Mouse (Mus musculus) layer of hippocampus, adult 9-10 months (tissue): ENCODE data around the gene Fkbp2.

Experiments used
- DNase-seq: peaks from one replicate; pipeline ENCODE4 v3.0.0; 2022; ENCODE audit warnings: low spot score

Fkbp2 gene

GRCm38 (mm10) chr19:6980381-6981093, at the start of gene Fkbp2:
Gene Fkbp2 (minus strand): TSS chr19:6980501.
- peak; percentile 98 for DNase-seq

GRCm38 (mm10) chr19:7029531-7029930, 49.2 kb upstream of the Fkbp2 start:
- no peak for DNase-seq

DNA sequence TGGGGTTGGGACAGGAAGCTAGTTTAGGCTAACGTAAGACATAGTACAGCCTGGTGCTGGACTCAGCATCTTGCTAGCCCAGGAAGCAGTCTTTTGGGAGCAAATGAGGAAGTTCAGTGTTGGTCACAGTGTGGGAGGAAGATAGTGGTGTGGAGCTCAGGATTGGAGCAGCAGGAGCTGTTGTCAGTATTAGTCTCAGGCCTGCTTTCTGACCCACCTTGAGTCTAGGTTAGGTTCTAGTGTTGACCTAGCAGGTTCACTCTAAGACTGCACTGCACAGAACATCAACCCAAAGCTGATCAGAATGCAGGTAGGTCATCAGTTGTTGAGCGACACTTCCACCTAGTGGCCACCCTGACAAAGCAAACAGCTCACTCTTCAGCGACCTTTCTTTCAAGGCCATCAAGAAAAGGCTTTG, 39.9 kb upstream of the Fkbp2 start:
- no peak for DNase-seq

DNA sequence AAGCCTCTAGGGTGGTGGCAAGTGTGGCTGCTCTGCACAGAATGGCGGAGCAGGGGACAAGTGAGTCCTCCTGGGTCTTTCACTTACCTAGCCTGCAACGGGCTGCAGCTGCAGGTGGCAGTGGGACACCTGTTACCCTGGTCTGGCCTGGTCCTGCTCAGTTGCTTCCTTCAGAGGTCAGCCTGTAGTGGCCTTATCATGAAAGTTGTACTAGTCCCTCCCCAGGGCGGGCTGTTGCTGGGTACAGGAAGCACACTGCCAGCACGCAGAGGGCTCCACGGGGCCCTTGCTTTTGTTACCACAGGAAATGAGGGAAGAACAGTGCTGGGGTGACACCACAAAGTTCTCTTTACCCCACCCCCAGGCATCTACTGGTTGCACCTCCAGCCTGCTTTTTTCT, 38.9 kb upstream of the Fkbp2 start, which contains the start of gene Fermt3:
Gene Fermt3 (minus strand): TSS at position 279 of the 400 bp plus-strand sequence.
- DNase-seq = no peak

DNA sequence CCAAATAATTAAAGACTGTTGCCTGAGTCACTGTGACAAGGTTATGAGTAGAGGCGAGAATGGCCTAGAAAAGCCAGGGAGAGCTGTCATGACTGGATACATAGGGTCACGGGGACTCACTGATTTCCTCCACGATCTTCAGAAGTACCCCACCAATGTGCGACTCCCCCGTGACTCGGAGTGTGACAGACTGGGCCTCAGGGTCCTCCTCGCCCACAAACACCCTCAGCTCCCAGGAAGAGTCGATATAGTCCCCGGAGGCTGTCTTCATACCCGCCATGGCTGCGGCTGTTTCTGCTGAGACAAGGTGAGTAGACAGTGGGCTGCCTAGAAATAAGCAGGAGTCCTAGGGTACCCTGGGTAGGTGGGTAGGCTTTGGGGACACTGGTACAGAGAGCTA, 38.2 kb upstream of the Fkbp2 start:
- DNase-seq = no peak

DNA sequence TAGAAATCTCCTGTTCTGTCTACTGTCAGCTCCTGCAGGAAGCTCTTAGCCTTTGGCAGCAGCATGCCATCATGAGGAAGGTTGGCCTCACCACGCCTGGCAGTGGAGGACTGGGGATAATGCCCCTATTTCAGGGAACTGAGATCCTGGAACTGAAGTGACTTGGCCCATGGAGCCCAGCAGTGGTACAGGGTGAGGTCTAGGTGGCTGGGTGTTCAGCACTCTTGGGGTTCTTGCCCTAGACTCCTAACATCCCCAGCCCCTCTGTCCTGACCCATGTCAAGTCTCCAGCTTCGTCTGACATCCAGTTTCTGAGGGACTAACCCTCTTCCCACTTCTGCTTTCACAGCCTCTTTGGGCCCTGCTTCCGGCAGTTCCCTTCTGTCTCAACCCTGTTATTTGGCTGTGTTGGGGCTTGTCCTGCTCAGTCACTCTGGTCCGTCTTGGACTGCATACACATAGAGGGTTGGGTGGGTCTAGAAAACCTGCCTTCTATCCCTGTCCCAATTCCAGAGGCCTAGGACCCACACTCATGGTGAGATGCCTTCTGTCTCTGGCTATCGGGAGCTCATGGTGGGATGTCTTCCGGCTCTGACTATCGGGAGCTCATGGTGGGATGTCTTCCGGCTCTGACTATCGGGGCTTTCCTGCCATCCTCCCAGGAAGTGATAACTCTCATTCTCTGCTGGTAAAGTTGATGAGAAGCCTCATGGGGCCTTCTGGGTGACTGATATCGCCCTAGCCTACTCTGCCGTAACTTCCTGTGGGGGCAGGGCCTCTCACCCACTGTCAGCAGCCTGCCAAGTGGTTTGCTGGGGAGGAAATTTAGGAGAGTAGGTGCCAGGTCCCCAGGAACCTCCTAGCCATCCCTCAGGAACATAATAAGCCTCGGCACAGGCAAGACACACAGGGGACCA, 37.5 kb upstream of the Fkbp2 start:
- DNase-seq = no peak

DNA sequence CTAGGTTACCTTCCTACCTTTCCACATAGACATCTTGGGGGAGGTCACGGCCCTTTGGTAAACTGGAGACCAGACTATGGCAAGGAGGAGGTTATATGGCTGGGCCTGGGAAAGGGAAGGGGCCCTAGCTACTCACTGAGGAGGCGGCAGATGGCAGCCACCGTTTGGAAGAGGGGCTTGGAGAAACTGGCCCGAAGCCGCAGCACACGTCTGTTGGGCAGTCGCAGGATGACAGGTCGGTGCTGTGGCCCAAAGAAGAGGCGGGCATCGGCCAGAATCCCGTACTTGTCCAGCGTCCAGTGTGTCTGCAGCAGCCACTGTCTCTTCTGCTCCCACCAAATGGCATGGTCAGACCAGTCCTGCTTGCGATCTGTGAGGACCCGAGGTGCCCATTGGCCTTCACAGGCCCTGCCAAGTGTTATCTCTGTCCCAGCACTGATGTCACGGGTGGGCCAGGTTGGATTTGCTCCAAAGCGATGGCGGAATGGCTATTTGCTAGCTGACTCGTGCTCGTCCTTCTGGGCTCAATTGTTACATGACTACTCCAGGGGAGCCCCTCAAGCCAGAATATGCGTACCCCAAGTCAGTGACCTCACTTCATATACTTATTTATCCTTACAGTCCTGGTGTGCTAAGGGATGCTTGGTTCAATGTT, 34.3 kb upstream of the Fkbp2 start:
- no peak for DNase-seq

DNA sequence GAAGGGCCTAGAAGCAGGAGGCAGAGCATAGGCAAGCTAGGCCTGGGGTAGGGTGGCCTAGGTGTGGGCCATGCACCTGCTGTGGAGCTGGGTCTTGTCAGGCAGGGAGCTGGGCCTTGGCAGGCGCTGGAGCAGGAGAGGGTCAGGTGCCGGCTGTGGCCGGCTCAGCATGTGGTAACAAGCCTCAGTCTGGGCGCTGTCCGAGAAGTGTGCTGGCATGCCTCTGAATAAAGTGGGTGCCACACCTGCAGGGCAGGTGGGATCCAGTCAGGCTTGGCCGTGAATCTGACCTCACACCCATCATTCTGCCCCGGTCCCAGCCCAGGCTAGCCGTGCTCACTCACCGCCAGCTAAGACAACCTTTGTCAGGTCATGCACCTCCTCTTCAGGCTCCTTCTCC, 33.7 kb upstream of the Fkbp2 start:
- no peak for DNase-seq

DNA sequence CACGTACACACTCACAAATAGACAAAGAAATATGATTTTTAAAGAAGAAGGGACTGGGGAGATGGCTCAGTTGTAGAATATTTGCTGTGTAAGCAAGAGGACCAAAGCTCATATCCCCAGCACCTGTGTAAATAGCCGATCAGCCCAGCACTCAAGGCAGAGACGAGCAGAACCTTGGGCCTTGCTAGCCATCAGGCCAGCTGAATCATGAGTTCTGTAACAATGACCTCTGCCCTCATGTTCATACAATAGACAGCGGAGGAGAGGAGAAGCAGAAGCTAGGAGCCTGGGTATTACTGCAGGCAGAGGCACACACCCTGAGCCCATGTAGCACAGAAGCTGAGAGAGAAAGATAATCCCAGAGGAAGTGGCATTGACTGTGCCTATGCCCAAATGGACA, 32.1 kb upstream of the Fkbp2 start:
- no peak for DNase-seq

GRCm38 (mm10) chr19:7006892-7007593, 26.7 kb upstream of the Fkbp2 start:
- no peak for DNase-seq

GRCm38 (mm10) chr19:6999360-7000063, 19.2 kb upstream of the Fkbp2 start:
- no peak for DNase-seq

DNA sequence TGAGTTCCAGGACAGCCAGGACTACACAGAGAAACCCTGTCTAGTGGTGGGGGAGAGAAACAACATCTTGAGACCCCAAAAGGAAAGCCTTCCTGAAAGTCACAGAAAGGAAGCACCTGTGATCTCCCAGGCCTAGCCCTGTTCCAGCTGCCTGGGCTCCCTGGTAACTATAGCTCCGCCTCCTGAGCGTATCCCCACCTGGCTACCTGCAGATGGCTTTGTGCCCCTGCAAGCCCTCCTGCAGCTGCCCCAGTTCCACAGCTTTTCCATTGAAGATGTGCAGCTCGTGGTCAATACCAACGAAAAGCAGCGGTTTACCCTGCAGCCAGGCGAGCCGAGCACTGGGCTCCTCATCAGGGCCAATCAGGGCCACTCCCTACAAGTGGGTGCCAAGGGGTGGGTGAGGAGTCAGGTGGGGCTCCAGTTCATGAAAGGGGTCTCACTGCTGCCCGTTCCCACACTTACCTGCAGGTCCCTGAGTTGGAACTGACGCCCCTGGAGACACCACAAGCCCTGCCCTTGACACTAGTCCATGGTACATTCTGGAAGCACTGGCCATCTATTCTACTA, 17.5 kb upstream of the Fkbp2 start:
- no peak for DNase-seq

- DNase-seq = no peak
Measured at GRCm38 (mm10) chr19:6996006-6996405, 15.7 kb upstream of the Fkbp2 start, which contains the start of the genes Nudt22 and Trpt1. Gene Nudt22 (minus strand): TSS chr19:6996117. Gene Trpt1 (plus strand): TSS chr19:6996131.

- no peak for DNase-seq
Measured at GRCm38 (mm10) chr19:6995255-6995991, 15.1 kb upstream of the Fkbp2 start.

- no peak for DNase-seq
Measured at GRCm38 (mm10) chr19:6994489-6994888, 14.2 kb upstream of the Fkbp2 start.

DNA sequence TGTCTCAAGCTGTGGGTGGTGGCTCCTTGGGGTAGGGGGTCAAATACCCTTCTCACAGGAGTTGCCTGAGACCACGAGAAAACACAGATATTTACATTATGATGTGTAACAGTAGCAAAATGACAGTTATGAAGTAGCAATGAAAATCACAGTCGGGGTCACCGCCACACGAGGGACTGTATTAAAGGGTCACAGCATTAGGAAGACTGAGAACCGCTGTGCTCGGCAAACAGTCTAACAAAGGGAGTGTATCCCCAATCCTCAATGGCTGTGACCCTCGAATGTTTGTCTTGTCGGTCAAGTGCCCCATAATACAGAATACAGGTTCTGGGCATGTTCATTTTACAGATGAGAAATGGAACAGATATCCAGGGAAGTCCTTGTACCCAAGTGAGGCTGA, 13.7 kb upstream of the Fkbp2 start:
- no peak for DNase-seq

- no peak for DNase-seq
Measured at GRCm38 (mm10) chr19:6993011-6993770, 12.9 kb upstream of the Fkbp2 start.

- peak; percentile 89 for DNase-seq
Measured at GRCm38 (mm10) chr19:6992011-6992858, 11.9 kb upstream of the Fkbp2 start, which contains the start of gene Dnajc4. Gene Dnajc4 (minus strand): TSS chr19:6992572.
